Mouse (Mus musculus) embryonic facial prominence, embryonic 11.5 days (tissue): ENCODE measurements at regions not wholly inside any gene's neighbourhood (a gene's known extent, or its start where the extent isn't known, plus 50 kb on each side); places are given as distances from the start of the nearest gene placed in this dataset.

Source experiments
- ATAC-seq: fragments of 200-750 bp; cut with Nextera tagmentation; replicated peaks from 2 replicates; pipeline ENCODE4 v1.8.0; 2017; ENCODE audit warnings: low read depth; ENCODE audit not compliant: insufficient number of reproducible peaks, low FRiP score, low TSS enrichment
- DNase-seq: peaks from one replicate; pipeline ENCODE4 v3.0.0-alpha.2; 2015; ENCODE audit warnings: low spot score
- H3K27ac ChIP-seq: fragments of 300-500 bp; sonication (generic); replicated peaks from 2 replicates; pipeline ENCODE4 v1.5.1; 2014; ENCODE audit warnings: mild to moderate bottlenecking, low read depth, low read length, control low read depth
- H3K27me3 ChIP-seq: fragments of 300-500 bp; sonication (generic); 2 replicates; pipeline ENCODE4 v1.6.1; 2014; ENCODE audit warnings: mild to moderate bottlenecking, low read length, moderate library complexity, mixed read lengths; ENCODE audit not compliant: control insufficient read depth, insufficient read depth
- H3K36me3 ChIP-seq: fragments of 300-500 bp; sonication (generic); replicated peaks from 2 replicates; pipeline ENCODE4 v1.6.1; 2014; ENCODE audit warnings: low read depth, mild to moderate bottlenecking, low read length, moderate library complexity, mixed read lengths; ENCODE audit not compliant: control insufficient read depth, insufficient read depth
- H3K4me1 ChIP-seq: fragments of 300-500 bp; sonication (generic); 2 replicates; pipeline ENCODE4 v1.6.1; 2014; ENCODE audit warnings: low read length, mixed read lengths; ENCODE audit not compliant: control insufficient read depth, insufficient read depth
- H3K4me2 ChIP-seq: fragments of 300-500 bp; sonication (generic); 2 replicates; pipeline ENCODE4 v1.6.1; 2014; ENCODE audit warnings: low read depth, mild to moderate bottlenecking, control low read depth, low read length, moderate library complexity
- H3K4me3 ChIP-seq: fragments of 300-500 bp; sonication (generic); 2 replicates; pipeline ENCODE4 v1.5.1; 2014; ENCODE audit warnings: low read depth, low read length, control low read depth
- H3K9ac ChIP-seq: fragments of 300-500 bp; sonication (generic); replicated peaks from 2 replicates; pipeline ENCODE4 v1.6.1; 2014; ENCODE audit warnings: mild to moderate bottlenecking, control low read depth, low read length
- H3K9me3 ChIP-seq: fragments of 300-500 bp; sonication (generic); replicated peaks from 2 replicates; pipeline ENCODE4 v1.6.1; 2016; ENCODE audit warnings: mild to moderate bottlenecking, low read length, inconsistent platforms, mixed read lengths; ENCODE audit not compliant: control insufficient read depth
- WGBS: fragments of 180-500 bp; shearing (Covaris S2); extraction: QIAGEN DNeasy Blood & Tissue Kit; methylation state at CpG from one replicate; pipeline ENCODE4 v1.1.7; 2014; 5-methylcytosine and 5-hydroxymethylcytosine counted together

DNA sequence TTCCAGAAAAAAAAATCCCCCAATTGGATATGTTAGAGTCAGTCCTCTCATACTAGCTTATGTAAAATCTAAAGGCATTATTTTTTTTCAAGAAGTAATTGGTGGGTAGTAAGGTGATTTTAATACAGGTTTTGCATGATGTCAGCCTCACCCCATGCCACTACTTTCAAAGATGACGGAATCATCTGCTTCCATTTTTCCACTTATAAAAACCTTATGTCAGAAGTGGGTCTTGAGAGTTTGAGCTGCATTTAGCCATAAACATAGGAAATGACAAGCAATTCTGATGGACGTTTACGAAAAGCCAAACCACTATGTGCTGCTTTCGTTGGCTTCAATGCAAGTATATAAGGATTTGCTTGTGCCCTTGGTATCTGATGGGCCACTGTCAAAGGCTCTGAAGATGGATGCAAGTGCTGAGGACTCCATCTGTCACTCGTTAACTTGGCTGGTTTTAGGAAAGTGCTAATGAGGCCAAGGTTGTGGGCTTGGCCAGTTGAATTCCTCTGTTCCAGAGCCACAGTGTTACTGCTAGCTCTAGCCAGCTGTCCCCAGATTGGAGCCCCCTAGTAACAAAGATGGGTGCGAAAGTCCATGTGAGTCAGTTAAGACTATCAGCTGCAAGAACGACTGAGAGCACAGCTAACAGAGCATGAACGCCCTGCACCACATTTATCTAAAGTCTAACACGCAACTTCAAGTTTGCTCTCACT lies 72.8 kb upstream of the Mrps30 start:
- no peak for ATAC-seq
- Histone ChIP-seq H3K4me1 (no peaks in the 10 kb centered on the region), H3K9ac (no peak overlapping the region), H3K27me3 (no peaks in the 10 kb centered on the region), H3K36me3 (no peaks in the 10 kb centered on the region), H3K9me3 (no peaks in the 10 kb centered on the region), H3K27ac (no peak overlapping the region), H3K4me3 (no peak overlapping the region), H3K4me2 (no peak overlapping the region)
- WGBS, result 65% methylated on average over 9 of the region's 9 CpGs
- peak; percentile 69 for DNase-seq

- no peak overlapping the region for H3K4me2 ChIP-seq
- no peaks in the 10 kb centered on the region for H3K9me3 ChIP-seq
- 52% methylated on average over 6 of the region's 6 CpGs for WGBS
- no peak overlapping the region for H3K9ac ChIP-seq
- H3K27ac ChIP-seq, result no peak overlapping the region
- H3K4me3 ChIP-seq, result no peak overlapping the region
- ATAC-seq (no peak), DNase-seq (no peak)
- H3K36me3 ChIP-seq, result no peaks in the 10 kb centered on the region
- no peaks in the 10 kb centered on the region for H3K27me3 ChIP-seq
- no peaks in the 10 kb centered on the region for H3K4me1 ChIP-seq
Measured at GRCm38 (mm10) chr13:118448977-118449705, 62.1 kb upstream of the Mrps30 start.

DNA sequence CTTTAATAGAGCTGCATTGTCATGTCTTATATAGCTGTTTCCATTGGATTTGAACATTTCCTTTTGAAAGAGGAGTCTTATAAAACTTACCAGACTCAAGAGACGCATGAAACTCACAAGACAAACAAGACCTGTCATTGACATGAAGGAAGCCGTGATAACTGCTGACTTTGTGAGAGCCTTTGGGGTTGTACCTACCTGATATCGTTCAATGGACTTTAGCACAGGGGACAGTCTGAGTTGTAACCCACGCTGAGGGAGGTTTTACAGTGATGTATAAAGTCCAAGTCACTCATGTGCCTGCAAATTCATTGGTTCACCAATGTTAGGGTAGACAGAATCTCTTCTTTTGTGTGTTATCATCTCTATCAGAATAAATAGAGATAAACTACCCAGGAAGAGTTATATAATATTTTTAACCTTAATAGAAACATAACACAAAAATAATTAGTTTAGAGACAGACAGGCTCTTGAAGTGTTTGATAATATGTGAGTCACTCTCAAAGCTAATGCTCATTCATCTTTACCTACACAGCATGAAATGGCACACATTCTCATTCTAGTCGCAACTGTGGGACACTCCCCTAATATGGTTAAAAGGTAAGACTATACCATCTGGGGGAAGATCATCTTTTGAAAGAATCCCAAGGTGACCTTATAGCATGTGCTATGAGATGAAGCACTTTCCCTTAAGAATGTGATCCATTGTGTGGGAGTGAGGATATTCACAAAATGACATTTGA lies 54.4 kb upstream of the Mrps30 start:
- Histone ChIP-seq H3K27me3 (no peaks in the 10 kb centered on the region), H3K36me3 (no peaks in the 10 kb centered on the region), H3K9ac (no peak overlapping the region), H3K4me1 (no peaks in the 10 kb centered on the region), H3K4me3 (no peak overlapping the region), H3K27ac (no peak overlapping the region), H3K4me2 (no peak overlapping the region), H3K9me3 (no peaks in the 10 kb centered on the region)
- 85% methylated on average over 5 of the region's 5 CpGs for WGBS
- no peak for DNase-seq
- no peak for ATAC-seq
